ENCODE assay signal across 28 mouse cellular contexts in genomic region chr15:10296570-10296969, GRCm38 (mm10). TPM values are rescaled to one million over a fixed set of nuclear protein-coding genes. Genes with fewer than 3 reads are reported as not detected.
"Had no signal": no experiment of that assay in that cellular context is flagged by ENCODE, and none has a peak within 500 bp of the region (broad histone marks: within the 10 kb centered on the region; RNA-seq: fewer than 3 reads in every experiment).

No protein-coding gene starts in this region.

- H3K9me3 ChIP-seq: liver, embryonic 15.5 days; lung, embryonic 15.5 days; megakaryocyte, embryonic 14.5 days; midbrain, embryonic 13.5 days; midbrain, embryonic 15.5 days; neural tube, embryonic 13.5 days; neural tube, embryonic 15.5 days had no signal

- ATAC-seq: liver, postnatal 0 days; lung, postnatal 0 days; midbrain, embryonic 13.5 days; midbrain, embryonic 15.5 days had no signal

- DNase-seq: liver, postnatal 0 days; lung, adult 2 months; lung, postnatal 14 days; lung, postnatal 36 days; retina, postnatal 1 day; right cerebral cortex, adult 18-20 months; right cerebral cortex, postnatal 25 days; right cerebral cortex, postnatal 4 days; spleen, adult 18-20 months; thymus, adult 18-20 months; thymus, postnatal 36 days had no signal

- H3K4me2 ChIP-seq: liver, embryonic 15.5 days; lung, embryonic 15.5 days; midbrain, embryonic 11.5 days; midbrain, embryonic 13.5 days; midbrain, embryonic 15.5 days; neural tube, embryonic 13.5 days; neural tube, embryonic 15.5 days had no signal

- H3K4me1 ChIP-seq: liver, embryonic 15.5 days; lung, embryonic 15.5 days; megakaryocyte, embryonic 14.5 days; midbrain, embryonic 13.5 days; midbrain, embryonic 15.5 days; neural tube, embryonic 13.5 days; neural tube, embryonic 15.5 days had no signal

- H3K27ac ChIP-seq: liver, embryonic 15.5 days; lung, embryonic 15.5 days; macrophage; midbrain, embryonic 13.5 days; midbrain, embryonic 15.5 days; neural tube, embryonic 13.5 days; neural tube, embryonic 15.5 days had no signal

- H3K4me3 ChIP-seq: liver, embryonic 15.5 days; lung, embryonic 15.5 days; megakaryocyte, embryonic 14.5 days; midbrain, embryonic 13.5 days; midbrain, embryonic 15.5 days; neural tube, embryonic 13.5 days; neural tube, embryonic 15.5 days had no signal

- H3K27me3 ChIP-seq: liver, embryonic 15.5 days; lung, embryonic 15.5 days; megakaryocyte, embryonic 14.5 days; midbrain, embryonic 13.5 days; midbrain, embryonic 15.5 days; neural tube, embryonic 13.5 days; neural tube, embryonic 15.5 days had no signal

- H3K36me3 ChIP-seq: liver, embryonic 15.5 days; lung, embryonic 15.5 days; midbrain, embryonic 13.5 days; midbrain, embryonic 15.5 days; neural tube, embryonic 13.5 days; neural tube, embryonic 15.5 days had no signal

- H3K9ac ChIP-seq: liver, embryonic 15.5 days; liver, postnatal 0 days; lung, embryonic 15.5 days; midbrain, embryonic 13.5 days; midbrain, embryonic 15.5 days; neural tube, embryonic 13.5 days; neural tube, embryonic 15.5 days had no signal

RNA-seq across cellular contexts. Expression of gene Gm21973, which starts 28.6 kb away (rescaled TPM):
- total RNA-seq: megakaryocyte progenitor cell, adult 5-6 weeks; midbrain, postnatal 0 days; monocyte, adult 5-6 weeks had no signal
- polyA plus RNA-seq: liver, embryonic 15.5 days; liver, postnatal 0 days; lung, adult 2 months; lung, embryonic 15.5 days; lung, postnatal 0 days; macrophage; midbrain, embryonic 11.5 days; midbrain, embryonic 13.5 days; midbrain, embryonic 15.5 days; midbrain, postnatal 0 days; neural tube, embryonic 11.5 days; neural tube, embryonic 13.5 days; neural tube, embryonic 15.5 days; small intestine, adult 2 months; stomach, embryonic 14.5 days; stomach, embryonic 16.5 days had no signal
